Mouse (Mus musculus): ENCODE results near the gene 6030452D12Rik.

- no peak for TF ChIP-seq TCF12 (IDR thresholded peaks at IDR 0.05; ENCODE audit: low read depth, low read length)
- TF ChIP-seq GABPA (IDR thresholded peaks at IDR 0.05; ENCODE audit: insufficient replicate concordance, low read depth, low read length): no peak
- TF ChIP-seq ZNF384 (IDR thresholded peaks at IDR 0.05; ENCODE audit: low read depth, low read length): no peak
- TF ChIP-seq E2F4 (IDR thresholded peaks at IDR 0.05; ENCODE audit: insufficient replicate concordance, low read depth, low read length): no peak
- no peak for TF ChIP-seq CTCF (conservative IDR thresholded peaks at IDR 0.05 in 1 of 2, IDR thresholded peaks at IDR 0.05 in 1 of 2; ENCODE audit: low read depth in 2 of 2, low read length in 2 of 2)
- TF ChIP-seq JUND (conservative IDR thresholded peaks at IDR 0.05; ENCODE audit: low read depth, low read length): no peak
- TF ChIP-seq POLR2A (IDR thresholded peaks at IDR 0.05; ENCODE audit: low read depth, low read length): no peak
- no peak for TF ChIP-seq CHD2 (IDR thresholded peaks at IDR 0.05; ENCODE audit: low read length)
- TF ChIP-seq EP300 (IDR thresholded peaks at IDR 0.05; ENCODE audit: low read length): no peak
- no peak for TF ChIP-seq MYC (IDR thresholded peaks at IDR 0.05; ENCODE audit: low read depth, low read length)
- TF ChIP-seq POLR2AphosphoS2 (IDR thresholded peaks at IDR 0.05; ENCODE audit: low read depth, low read length): no peak
- TF ChIP-seq RAD21 (IDR thresholded peaks at IDR 0.05; ENCODE audit: low read depth, low read length): no peak
Measured at GRCm38 (mm10) chr8:106510365-106510975, 10.1 kb downstream of the 6030452D12Rik start, which contains the start of gene Cdh3.
